Mouse (Mus musculus): ENCODE measurements around the gene Foxp1.

GRCm38 (mm10) chr6:98998971-98999932 lies 523.3 kb downstream of the Foxp1 start:
- TF ChIP-seq CTCF (IDR thresholded peaks at IDR 0.05; ENCODE audit: low read depth) (no peak), EP300 (IDR thresholded peaks at IDR 0.05; ENCODE audit: low read depth) (no peak)
